Mouse (Mus musculus) right cerebral cortex, postnatal 14 days (tissue): ENCODE data around the gene Pex3.

ENCODE experiments used
- DNase-seq: peaks from one replicate; pipeline ENCODE4 v3.0.0; 2022

Gene Pex3

GRCm38 (mm10) chr10:13552646-13553497 is at the start of gene Pex3, which contains the start of gene Adat2:
Gene Pex3 (minus strand): TSS chr10:13553142.
Gene Adat2 (plus strand): TSS chr10:13552894.
- DNase-seq = peak; percentile 88

DNA sequence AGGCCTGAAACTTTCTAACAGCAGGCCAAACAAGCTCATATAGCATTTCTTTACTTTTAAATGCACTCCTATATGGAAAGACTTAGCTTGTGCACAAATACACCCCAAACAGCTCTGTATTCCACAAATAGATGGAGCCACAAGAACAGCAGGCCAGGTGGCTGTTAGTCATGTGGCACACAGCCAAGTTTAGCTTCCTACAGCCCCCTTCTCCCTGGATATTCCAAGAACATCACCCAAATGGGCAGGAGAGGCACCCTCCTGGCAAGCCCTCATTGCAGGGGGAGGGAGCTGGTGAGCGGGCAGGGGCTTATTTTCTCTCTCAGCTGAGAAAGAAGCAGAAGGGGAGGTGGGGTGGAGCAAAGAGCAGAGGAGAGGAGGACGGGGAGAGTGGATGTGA is 48.0 kb upstream of the Pex3 start:
- DNase-seq = peak; percentile 33

- no peak for DNase-seq
Observed at GRCm38 (mm10) chr10:13597491-13597890, 44.5 kb upstream of the Pex3 start.

DNA sequence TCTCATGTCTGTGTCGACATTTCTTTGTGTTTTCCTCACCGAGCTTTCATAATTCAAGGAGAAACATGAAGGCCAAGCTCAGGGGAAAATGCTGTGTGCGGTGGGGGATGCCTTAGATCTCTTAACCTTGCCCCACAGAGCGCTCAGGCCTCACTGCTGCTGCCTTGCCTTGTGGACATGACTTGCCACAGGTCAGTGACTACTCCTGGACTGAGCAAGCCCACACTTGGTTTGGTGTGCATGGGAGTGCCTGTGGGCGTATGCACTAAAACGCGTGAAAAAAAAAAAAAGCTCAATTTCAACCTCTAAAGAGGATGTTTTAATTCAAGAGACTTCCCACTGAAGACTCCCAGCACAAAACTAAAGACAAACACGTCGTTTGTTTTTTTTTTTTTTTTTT is 43.9 kb upstream of the Pex3 start:
- no peak for DNase-seq

DNA sequence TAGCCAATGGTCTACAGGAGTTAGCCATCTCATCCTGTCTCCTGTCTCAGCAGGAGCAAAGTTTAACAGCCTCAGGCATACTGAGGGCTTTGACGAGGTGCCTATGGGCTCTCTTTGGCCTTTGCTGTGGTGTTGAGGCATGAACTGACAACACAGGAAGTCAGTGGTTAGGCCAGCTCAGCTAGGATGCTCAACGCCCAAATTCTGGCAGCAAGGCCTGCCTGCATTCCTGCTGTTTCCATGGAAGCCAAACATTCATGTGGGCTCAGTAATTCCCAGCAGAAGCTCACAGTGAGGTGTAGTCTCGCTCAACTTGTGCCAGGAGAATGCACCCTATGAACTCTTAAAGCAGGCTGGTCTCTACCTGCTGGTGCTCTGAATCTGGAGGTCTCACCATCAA is 43.1 kb upstream of the Pex3 start:
- peak; percentile 21 for DNase-seq

GRCm38 (mm10) chr10:13593529-13593928 is 40.6 kb upstream of the Pex3 start:
- DNase-seq = no peak

GRCm38 (mm10) chr10:13592196-13592595 is 39.3 kb upstream of the Pex3 start:
- no peak for DNase-seq

- no peak for DNase-seq
Observed at GRCm38 (mm10) chr10:13587914-13588313, 35.0 kb upstream of the Pex3 start.

- DNase-seq = no peak
Observed at GRCm38 (mm10) chr10:13577123-13577522, 24.2 kb upstream of the Pex3 start.

DNA sequence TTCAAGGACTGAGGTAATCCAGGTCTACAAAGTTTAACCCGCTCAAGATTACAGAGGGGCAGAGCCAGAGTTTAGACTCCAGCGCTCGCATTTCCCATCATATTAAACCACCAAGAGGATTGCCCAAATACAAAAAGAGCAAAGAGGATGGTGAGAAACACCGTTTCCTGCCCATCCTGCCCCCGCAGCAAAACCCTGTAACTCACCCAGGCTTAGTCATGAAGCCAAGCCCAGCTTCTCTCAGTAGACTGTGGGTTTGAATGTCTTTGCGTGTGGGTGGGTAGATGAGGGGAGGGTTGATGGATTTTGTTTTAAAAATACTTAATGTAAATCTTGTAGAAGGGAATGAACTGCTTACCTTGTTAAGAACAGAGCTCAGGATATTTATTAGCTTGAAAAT is 19.5 kb upstream of the Pex3 start:
- no peak for DNase-seq

- DNase-seq = no peak
Observed at GRCm38 (mm10) chr10:13572003-13572402, 19.1 kb upstream of the Pex3 start.

GRCm38 (mm10) chr10:13570697-13571538 is 18.0 kb upstream of the Pex3 start:
- DNase-seq = no peak

DNA sequence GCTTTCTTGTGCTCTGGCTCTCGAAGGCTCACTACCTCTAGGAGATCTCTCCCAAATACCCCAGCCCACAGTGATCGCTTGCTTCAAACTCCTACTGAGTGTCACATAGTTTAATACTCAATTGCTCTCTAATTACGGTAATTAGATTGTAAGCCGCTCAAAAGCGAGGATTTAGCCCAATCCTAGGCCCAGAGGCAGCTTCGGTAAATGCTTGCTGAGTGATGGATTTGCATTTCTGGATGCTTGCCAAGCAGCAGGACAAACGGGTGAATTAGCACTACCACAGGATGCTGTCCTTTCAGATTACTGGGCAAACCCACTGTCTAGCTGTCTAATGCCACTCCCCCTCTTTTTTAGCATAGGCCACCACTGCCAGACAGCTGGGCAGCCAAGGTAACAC is 16.9 kb upstream of the Pex3 start:
- DNase-seq = no peak

DNA sequence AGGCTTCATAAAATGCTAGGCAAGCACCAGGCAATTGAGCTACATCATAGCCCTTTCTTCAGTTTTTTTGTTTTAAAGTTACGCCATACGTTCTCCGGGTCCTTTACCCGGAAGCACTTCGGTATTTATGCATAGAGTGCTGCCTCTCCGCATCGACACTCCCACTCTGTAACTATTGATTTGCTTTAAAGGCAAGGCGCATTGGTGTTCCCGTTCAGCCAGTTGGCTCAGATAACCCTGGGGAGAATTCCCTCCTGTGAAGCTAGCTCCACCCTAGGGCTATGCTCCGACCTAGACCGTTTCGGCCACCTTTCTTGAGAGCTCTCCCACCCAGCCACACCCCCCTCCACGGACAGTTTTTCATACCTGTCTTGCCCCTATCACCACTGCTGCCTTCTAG is 13.5 kb upstream of the Pex3 start:
- no peak for DNase-seq

DNA sequence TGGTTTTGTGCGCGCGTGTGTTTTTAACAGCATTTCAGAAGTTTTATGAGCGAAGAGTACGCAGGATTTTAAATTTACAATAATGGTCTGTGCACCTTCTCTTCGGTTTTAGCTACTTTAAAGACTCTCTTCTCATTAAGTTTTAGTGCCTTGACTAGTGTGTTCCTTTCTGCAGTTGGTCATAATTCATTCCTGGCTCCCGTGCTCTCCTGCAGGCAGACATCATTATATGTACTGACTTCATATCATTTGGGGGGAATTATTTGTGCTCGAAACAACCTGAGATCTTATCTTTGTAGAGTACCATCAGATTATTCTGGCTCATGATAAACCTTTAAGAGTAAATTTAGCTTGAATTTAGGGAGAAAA is 12.1 kb upstream of the Pex3 start:
- DNase-seq = no peak

- DNase-seq = peak; percentile 74
Observed at GRCm38 (mm10) chr10:13564364-13565079, 11.6 kb upstream of the Pex3 start.

DNA sequence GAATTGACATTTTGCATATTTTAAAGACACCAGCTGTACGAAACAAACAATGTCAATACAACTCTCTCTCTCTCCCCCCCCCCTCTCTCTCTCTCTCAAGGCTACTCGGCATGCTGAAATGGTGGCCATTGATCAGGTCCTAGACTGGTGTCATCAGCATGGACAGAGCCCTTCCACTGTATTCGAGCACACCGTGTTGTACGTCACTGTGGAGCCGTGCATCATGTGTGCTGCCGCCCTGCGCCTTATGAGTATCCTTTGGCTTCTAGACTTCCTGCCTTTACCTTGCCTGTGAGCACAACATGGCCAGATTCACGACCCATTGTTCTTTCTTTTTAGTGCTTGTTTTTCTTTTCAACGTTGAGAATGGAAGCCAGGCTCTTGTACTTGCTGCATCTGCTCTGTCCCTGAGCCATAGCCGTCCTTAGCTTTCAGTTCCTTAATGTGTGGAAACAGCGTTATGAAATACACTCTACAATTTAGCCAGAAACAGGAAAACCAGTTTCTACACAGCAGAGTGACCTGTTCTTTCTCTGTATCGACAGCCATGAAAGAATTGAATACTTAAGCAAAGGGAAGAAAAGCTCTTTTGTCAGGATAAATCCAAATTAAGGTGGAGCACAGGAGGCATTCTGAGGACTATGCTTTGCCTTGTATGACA is 7.2 kb upstream of the Pex3 start:
- no peak for DNase-seq

DNA sequence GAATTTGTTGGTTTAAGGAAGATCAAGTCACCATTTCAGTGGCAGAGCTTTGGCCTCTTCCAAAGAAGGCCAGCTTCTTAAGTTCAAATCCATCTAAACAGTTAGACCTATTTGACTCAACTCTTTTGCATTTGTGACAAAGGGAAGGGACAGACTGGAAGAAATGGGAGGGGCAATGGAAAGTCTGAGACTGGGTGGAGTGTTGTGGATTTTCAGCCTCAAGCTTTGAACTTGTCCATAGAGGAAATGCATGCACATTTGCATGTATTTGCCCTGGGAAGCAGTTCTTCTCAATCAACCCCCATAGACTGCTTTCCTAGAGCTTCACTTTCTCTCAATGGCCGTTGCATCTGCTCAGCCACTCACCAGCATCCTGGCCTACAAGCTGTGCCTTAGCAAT is 1.4 kb upstream of the Pex3 start:
- no peak for DNase-seq

DNA sequence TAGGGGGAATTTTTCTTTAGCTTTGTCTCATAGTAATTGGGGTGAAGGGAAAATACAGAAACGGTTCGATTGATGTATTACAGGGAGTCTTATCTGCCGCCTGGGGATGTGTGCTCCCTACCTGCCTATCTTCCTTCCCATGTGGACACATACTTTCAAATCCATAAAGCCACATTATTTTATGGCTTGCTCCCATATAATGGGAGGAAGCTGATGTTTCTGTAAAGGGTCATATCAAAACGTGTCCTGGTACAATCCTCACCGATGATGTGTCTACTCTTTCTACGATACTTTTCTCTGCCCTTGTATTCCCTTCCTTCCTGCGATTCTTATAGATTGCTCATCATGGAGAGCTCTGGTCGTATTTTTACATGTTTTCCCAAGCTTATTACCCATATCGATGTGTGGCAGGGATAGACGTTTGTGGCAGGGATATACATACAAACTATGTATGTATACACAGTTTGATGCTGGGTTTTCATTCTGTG is 600 bp upstream of the Pex3 start:
- no peak for DNase-seq

- no peak for DNase-seq
Observed at GRCm38 (mm10) chr10:13541721-13542120, 11.2 kb downstream of the Pex3 start.

DNA sequence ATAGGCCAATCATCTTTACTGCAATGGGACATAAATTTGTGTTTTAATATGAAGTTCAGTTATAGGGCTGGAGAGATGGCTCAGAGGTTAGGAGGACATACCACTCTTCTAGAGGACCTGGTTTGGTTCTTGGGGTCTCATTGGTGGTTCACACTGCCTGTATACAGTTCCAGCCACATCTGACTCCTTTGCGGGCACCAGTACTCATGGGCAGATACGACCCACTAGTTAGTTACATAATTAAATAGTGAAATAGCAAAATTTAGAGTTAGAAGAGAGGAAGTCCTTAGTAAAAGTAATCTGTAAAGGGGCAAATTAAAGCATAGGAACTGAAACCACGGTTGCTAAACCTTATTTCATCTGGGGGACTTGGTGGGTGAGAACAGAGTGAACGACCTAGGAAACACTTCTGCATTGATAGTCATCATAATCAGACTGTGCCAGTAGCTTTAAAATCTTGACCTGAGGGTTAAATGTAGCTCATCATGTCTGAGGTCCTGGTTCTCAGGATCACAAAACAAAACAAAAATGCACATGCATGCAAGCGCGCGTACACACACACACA is 13.1 kb downstream of the Pex3 start:
- DNase-seq = no peak

DNA sequence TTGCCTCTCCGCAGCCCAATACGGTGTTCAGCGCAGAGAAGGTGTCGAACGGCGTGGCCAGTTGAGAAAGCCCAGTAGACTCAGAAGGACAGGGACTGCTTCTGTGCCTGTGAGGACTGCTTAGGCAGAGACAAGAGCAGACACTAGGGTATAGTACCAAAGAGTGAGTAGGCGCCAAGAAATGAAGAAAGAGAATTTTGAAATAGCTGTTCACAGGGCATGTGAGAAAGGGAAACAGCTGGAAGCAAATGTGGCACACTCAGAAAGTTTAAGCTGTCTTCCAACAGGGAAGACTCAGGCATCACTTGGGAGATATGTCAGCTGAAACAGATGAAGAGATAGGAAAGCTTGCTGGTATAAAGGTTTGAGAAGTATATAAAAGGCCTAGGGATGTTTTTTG is 16.2 kb downstream of the Pex3 start:
- no peak for DNase-seq
